Mouse (Mus musculus): Measurements from ENCODE around the gene Sytl1.

GRCm38 (mm10) chr4:133261641-133262374 is 1.1 kb downstream of the Sytl1 start:
- TF ChIP-seq MYC (IDR thresholded peaks at IDR 0.05; ENCODE audit: low read depth, low read length) = no peak
- no peak for TF ChIP-seq CTCF (IDR thresholded peaks at IDR 0.05 in 2 of 3, conservative IDR thresholded peaks at IDR 0.05 in 1 of 3; ENCODE audit: control insufficient read depth in 1 of 3, insufficient read depth in 1 of 3, low read depth in 2 of 3, low read length in 3 of 3, poor library complexity in 1 of 3, severe bottlenecking in 1 of 3)
